Mouse (Mus musculus): ENCODE results near the gene Ppp1r9a.

DNA sequence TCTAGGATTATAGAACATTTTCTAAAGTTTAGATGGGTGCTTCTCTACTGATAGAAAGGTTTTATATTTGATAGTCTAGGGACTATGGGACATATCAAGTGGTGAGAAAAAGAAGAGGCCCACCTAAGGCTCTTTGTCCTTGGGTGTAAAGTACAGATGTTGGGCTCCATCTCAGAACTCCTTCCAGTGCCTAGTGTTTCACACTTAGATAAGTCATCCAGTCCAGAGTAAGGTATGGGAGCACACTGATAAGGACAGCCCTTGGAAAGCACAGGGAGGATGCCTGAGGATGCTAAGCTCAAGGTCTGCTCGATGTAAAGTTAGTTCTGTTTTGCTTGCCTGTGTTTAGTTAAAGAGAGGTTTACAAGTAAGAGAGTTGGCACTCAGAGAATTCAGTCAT lies 176.4 kb downstream of the Ppp1r9a start:
- TF ChIP-seq CTCF (IDR thresholded peaks at IDR 0.05; ENCODE audit: extremely low read depth, insufficient read depth, low read length) (no peak), POLR2A (IDR thresholded peaks at IDR 0.05; ENCODE audit: extremely low read depth, insufficient read depth, low read length) (no peak)

All from cortical plate, adult 2 months (tissue).